Mouse (Mus musculus) hematopoietic stem cell, adult 5-6 weeks (primary cell): ENCODE data around the gene Gpr119. TPM values are rescaled to one million over a fixed set of nuclear protein-coding genes. Genes with fewer than 3 reads are reported as not detected.
A peak's percentile ranks its signal among the peaks of the same experiment; 100 is the strongest.

Experiments used
- ATAC-seq, 2 experiments: fragments of 125-278 bp in 1 of 2; replicated peaks in 1 of 2; 2 replicates each; pipeline ENCODE4 v1.8.0; 2016 to 2017; ENCODE audit warnings: inconsistent platforms in 2 of 2, mild to moderate bottlenecking in 2 of 2, moderate number of reproducible peaks in 2 of 2, low read depth in 1 of 2, moderate TSS enrichment in 1 of 2; ENCODE audit not compliant: low FRiP score in 2 of 2, poor library complexity in 2 of 2, severe bottlenecking in 2 of 2, insufficient read depth in 1 of 2, low TSS enrichment in 1 of 2
- total RNA-seq: library from RNA; stranded (forward); fragments of 172-1452, 232-1000 nt; gene quantifications from 2 replicates; pipeline ENCODE4 v1.2.3, GENCODE M21; 2017

Gene Gpr119
- not detected in 2 replicates for total RNA-seq

GRCm38 (mm10) chrX:48674171-48674570, at the start of gene Gpr119:
Gene Gpr119, minus strand, starts transcription at chrX:48674478.
- no peak for ATAC-seq

DNA sequence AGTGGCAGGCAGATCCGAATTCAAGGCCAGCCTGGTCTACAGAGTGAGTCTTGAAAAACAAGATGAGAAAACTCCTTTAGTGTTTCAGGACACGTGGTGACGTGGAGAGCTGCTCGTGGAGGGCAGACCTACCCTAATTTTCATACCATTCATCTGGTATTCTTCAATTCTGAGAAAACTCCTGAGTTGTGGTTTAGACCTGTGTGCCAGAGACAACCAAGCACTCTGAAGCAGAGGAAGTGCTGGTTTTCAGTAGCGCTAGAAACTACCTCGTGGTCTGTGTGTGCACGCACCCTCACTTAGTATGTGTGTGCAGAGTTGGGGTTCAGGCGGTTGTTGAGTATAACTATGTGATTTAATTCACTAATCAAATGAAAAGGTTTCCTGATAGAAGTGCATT, 38.6 kb upstream of the Gpr119 start:
- no peak for ATAC-seq

- no peak for ATAC-seq
These were observed 35.4 kb upstream of the Gpr119 start for GRCm38 (mm10) chrX:48709701-48710100.

DNA sequence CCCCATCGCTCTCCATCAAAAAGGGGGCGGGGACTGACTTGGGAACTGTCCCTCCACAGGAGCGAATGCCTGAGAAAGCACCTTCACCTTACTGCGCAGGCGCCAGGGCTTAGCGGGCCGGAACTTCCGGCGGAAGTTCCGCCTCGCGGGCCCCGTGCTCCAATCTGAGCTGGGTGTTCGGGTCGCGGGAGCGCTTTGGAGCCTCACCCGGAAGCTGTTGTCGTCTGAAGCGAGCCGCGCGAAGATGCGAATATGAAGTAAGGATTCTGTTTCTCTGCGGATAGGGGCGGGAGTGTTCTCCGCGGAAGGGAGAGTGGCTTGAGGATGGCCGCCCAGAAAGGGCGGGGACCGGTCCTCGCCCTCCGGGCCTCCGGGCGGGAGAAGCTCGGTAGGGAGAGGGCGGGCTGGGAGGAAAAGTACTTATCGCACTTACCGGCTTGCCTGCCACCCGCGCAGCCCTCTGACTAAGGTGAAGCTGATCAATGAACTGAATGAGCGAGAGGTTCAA, 20.6 kb upstream of the Gpr119 start, which contains the start of gene Rbmx2:
Gene Rbmx2, plus strand, starts transcription at position 141 of the 508 bp plus-strand sequence.
- peak; percentile 94 to 98 for ATAC-seq

DNA sequence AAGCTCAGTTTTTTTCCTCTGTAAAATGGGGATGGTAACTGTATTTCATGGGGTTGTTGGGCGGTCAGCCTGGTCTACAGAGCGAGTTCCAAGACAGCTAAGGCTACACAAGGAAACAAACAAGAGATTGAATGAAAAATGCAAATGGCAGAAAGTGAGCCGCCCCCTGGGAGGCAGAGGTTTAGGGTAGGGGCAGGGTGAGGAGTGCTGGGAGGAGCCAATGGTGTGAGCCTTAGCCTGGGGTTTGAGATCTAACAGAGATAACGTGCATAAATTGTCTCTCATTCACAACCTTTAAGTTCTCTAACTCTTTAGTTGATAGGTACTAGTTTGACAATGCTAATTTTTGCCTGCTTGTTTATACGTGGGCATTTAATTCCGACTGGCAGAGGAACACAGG, 20.2 kb upstream of the Gpr119 start:
- peak; percentile 15 to 58; a peak in 1 of 4 replicates for ATAC-seq

GRCm38 (mm10) chrX:48683857-48684256, 9.6 kb upstream of the Gpr119 start:
- no peak for ATAC-seq

GRCm38 (mm10) chrX:48683451-48683850, 9.2 kb upstream of the Gpr119 start:
- no peak for ATAC-seq

DNA sequence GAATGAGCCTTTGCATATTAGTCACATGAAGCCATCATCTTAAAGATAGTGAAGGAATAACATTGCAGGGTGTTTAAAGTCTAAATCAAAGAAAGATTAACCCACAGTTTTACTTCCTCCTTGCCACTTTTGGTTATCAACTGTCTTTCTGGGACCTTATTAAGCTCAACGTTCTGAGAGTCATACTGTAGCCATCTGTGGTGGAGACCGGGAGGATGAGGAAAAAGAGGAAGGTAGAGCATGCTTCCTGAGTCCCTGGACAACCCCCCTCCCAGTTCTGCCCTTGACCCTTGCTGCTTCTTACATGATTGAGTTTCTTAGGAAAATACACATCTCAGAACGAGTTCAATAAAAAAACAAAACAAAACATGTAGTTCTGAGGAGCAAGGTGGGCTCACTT, 2.6 kb downstream of the Gpr119 start:
- ATAC-seq, result no peak

DNA sequence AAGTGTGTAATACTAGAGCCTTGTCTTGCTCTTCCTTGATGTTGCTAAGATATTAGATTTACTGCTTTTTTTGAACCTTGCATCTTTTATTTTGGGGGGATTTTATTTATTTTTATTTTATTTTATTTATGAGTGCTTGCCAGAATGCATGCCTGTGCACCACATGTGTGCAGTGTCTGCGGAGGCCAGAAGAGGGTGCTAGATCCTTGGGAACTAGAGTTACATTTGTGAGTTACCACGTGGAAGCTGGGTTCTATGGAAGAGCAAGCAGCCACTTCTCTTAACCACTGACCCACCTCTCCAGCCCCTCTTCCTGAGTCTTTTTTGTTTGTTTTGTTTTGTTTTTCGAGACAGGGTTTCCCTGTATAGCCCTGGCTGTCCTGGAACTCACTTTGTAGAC, 4.7 kb downstream of the Gpr119 start:
- ATAC-seq, result no peak

DNA sequence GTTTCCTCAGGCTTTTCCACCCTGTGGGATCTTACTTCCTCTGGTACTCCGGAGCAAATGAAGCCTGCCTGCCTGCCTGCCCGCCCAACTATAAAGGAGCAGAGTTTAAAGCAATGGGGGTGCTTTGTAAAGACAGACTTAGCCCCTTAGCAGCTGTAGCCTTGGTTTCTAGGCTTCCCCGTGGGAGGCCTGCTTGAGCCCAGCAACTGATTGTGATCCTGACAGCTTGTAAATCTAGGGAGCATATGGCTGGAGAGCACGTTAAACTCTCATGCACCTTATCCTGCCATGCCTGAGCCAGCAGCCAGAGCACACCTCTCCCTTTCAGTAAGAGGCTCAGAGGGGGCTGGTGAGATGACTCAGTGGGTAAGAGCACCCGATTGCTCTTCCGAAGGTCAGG, 7.5 kb downstream of the Gpr119 start:
- no peak for ATAC-seq

DNA sequence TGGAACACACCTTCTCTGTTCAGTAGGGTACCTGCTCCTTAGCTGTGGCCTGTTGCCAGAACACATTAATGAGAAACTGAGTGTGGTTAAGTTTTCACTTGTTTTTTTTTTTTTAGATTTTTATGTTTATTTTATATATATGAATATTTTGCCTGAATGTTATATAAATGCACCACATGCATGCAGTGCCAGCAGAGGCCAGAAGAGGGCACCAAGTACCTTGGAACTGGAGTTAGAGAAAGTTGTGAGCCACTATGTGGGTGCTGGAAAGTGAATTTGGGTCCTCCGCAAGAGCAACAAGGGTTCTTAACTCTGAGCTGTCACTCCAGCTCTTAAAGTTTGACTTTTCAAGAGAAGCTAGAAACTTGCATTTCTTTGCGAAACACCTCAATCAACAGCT, 30.2 kb downstream of the Gpr119 start:
- no peak for ATAC-seq

DNA sequence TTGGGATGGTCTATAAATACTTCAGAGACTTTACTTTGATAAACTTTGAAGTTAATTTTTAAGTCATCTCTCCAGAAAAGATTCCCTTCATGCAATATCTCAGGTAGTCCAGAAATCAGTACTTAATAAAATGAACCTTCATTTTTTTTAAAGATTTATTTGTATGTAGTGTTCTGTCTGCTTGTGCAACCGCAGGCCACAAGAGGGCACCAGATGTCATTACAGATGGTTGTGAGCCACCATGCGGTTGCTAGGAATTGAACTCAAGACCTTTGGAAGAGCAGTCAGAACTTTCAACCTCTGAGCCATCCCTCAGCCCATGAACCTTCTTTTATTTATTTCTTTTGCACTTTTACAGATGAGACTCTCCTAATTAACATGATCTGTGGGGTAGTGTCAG, 37.2 kb downstream of the Gpr119 start:
- ATAC-seq, result no peak

DNA sequence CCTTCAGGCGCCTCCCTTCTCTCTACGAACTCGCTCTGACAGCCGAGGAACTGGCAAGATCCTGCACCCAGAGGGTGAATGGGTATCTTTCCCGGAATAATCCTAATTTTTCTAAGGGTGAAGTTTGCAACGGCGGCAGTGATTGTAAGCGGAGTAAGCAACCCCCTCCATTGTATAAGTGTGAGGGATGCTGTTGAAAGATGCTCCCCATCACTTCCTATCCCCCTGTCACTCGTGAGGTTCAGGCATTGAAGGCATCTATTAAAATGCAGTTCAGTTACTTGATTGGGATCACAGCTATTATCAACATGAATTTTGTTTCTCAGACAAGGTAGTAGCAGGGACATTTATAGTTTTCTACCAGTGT, 50.2 kb downstream of the Gpr119 start:
- ATAC-seq, result no peak

DNA sequence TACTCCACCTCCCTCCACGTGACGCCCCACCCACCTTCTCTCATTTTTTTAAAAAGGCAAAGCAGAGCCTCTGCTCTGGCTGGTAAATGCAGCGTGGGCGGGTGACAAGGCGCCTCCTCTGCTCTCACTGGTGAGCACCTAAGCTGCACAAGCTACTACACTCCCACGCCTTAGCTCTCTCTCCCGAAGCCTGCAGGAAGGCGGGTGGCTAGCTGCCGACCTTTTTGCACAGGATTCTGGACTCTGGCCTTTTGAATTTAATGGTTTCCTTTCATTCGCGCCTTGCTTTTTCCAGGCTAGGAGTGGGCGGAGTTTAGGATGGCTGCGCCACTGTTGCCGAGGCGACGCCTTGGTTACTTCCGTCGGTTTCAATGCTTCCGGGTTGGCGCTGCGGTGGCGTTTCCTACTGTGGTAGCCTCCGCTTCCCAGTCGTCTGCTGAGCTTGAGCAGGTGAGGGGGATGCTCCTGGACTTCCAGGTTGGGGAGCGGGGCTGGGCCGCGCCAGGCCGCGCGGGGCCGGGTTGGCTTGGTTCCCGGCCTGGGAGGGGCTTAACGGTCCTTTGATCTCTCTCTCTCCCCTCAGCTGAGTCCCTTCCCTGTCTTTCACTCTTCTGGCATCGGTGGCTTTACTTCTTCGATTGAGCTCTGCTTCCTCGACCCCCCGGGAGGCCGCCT, 50.8 kb downstream of the Gpr119 start, which contains the start of gene Slc25a14:
Gene Slc25a14, plus strand, starts transcription at position 35 of the 675 bp plus-strand sequence.
- peak; percentile 93 to 99 for ATAC-seq

DNA sequence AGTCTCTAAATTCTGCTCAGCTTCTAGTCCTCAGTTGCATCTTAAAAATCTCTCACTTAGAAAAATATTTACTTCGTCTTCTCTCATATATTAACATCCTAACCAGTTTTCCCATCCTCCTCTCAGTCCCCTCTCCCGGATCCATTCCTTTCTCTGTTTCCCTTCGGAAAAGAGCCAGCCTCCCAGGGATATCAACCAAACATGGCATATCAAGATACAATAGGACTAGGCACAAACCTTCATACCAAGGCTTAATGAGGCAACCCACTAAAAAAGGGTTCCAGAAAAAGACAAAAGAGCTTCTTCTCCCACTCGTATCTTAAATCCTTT, 51.3 kb downstream of the Gpr119 start:
- no peak for ATAC-seq

Other genes starting within 250 kb of the Gpr119 start
- gene Elf4, start 211.3 kb downstream of the Gpr119 start, total RNA-seq, result 18.2 and 29.5 TPM in 2 replicates
- 64.1 and 69.9 TPM in 2 replicates for gene Aifm1, start 160.9 kb downstream of the Gpr119 start, total RNA-seq
- gene Rab33a, start 155.2 kb downstream of the Gpr119 start, total RNA-seq, result not detected in 2 replicates
- gene Zfp280c, start 80.0 kb downstream of the Gpr119 start, total RNA-seq, result 34.3 and 34.6 TPM in 2 replicates
- 8.7 and 11.8 TPM in 2 replicates for gene Slc25a14, start 51.1 kb downstream of the Gpr119 start, total RNA-seq
- 15.2 and 22.8 TPM in 2 replicates for gene Rbmx2, start 20.5 kb upstream of the Gpr119 start, total RNA-seq
- not detected in 2 replicates for gene Gm595, start 203.2 kb upstream of the Gpr119 start, total RNA-seq